Mouse (Mus musculus): ENCODE measurements around the gene Nwd2.

Gene Nwd2

GRCm38 (mm10) chr5:63827415-63828053 lies 178.6 kb downstream of the Nwd2 start:
- no peak for DNase-seq (ENCODE audit: low spot score in 2 of 2)

- no peak for DNase-seq (ENCODE audit: low spot score in 2 of 2)
Observed at GRCm38 (mm10) chr5:63828380-63829185, 179.7 kb downstream of the Nwd2 start.

GRCm38 (mm10) chr5:63831054-63831453 lies 182.2 kb downstream of the Nwd2 start:
- DNase-seq (ENCODE audit: low spot score in 2 of 2): no peak

- DNase-seq (ENCODE audit: low spot score in 2 of 2): no peak
Observed at GRCm38 (mm10) chr5:63833955-63834354, 185.1 kb downstream of the Nwd2 start.

- DNase-seq (ENCODE audit: low spot score in 2 of 2): no peak
Observed at GRCm38 (mm10) chr5:63834435-63834834, 185.5 kb downstream of the Nwd2 start.

GRCm38 (mm10) chr5:63837115-63837514 lies 188.2 kb downstream of the Nwd2 start:
- peak in 1 of 2 experiments; percentile 30 for DNase-seq (ENCODE audit: low spot score in 2 of 2)

GRCm38 (mm10) chr5:63837851-63838250 lies 188.9 kb downstream of the Nwd2 start:
- no peak for DNase-seq (ENCODE audit: low spot score in 2 of 2)

- no peak for DNase-seq (ENCODE audit: low spot score in 2 of 2)
Observed at GRCm38 (mm10) chr5:63839801-63840416, 191.0 kb downstream of the Nwd2 start.

GRCm38 (mm10) chr5:63847080-63847479 lies 198.2 kb downstream of the Nwd2 start:
- DNase-seq (ENCODE audit: low spot score in 2 of 2): no peak

GRCm38 (mm10) chr5:63847541-63848226 lies 198.8 kb downstream of the Nwd2 start:
- no peak for DNase-seq (ENCODE audit: low spot score in 2 of 2)

- no peak for DNase-seq (ENCODE audit: low spot score in 2 of 2)
Observed at GRCm38 (mm10) chr5:63858901-63859300, 210.0 kb downstream of the Nwd2 start.
